Mouse (Mus musculus): ENCODE results near the gene Hcar1. TPM values are rescaled to one million over a fixed set of nuclear protein-coding genes. Genes with fewer than 3 reads are reported as not detected.

Hcar1 gene
- total and polyA plus RNA-seq, 3 experiments = not detected

GRCm38 (mm10) chr5:123922112-123922511, 42.3 kb upstream of the Hcar1 start (continued):
- TF ChIP-seq ELF1 (IDR thresholded peaks at IDR 0.05; ENCODE audit: low read depth, low read length) = no peak
- no peak for TF ChIP-seq GATA1 (IDR thresholded peaks at IDR 0.05; ENCODE audit: low read depth, low read length)
- TF ChIP-seq SIN3A (IDR thresholded peaks at IDR 0.05; ENCODE audit: low read length) = no peak

DNA sequence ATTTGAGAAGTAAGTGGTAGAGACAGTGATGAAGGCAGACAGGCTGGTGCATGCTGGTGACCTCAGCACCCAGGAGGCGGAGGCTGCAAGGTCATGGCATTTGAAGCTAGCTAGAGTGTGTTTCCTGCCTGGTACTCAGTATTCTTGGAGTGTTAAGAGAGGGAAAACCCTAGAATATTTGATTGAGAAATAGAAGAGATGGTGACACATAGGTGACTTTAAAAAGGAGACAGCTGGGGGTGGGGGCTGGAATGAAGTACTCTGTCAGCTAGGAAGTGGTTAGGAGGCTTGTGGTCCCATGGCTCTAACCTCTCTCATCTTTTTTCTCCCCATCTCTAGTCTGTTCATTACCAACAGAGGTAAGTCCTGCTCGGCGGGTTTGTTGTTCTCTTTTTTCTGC, 35.0 kb upstream of the Hcar1 start:
- no peaks in the 10 kb centered on the region for H3K4me1 ChIP-seq (ENCODE audit: control insufficient read depth in 1 of 2, insufficient read depth in 2 of 2, low read length in 2 of 2)

GRCm38 (mm10) chr5:123907631-123907977, 27.8 kb upstream of the Hcar1 start:
- TF ChIP-seq MAX (IDR thresholded peaks at IDR 0.05; ENCODE audit: low read length) (peak; percentile 29; the same call in 1 of the 2 replicates), GATA1 (IDR thresholded peaks at IDR 0.05; ENCODE audit: low read depth, low read length) (no peak)
- peak overlapping the region; percentile 69 for H3K27ac ChIP-seq (ENCODE audit: control insufficient read depth, low read depth, low read length)
- DNase-seq (ENCODE audit: low read depth, low spot score) = peak; percentile 64
- peaks cover 6 to 15% of the 10 kb centered on the region in 2 experiments for H3K36me3 ChIP-seq (ENCODE audit: control insufficient read depth in 1 of 2, insufficient read depth in 2 of 2, low read length in 2 of 2)
- H3K79me2 ChIP-seq (ENCODE audit: control insufficient read depth, insufficient read depth, low read length, poor library complexity) = peaks cover 45% of the 10 kb centered on the region
- H3K27me3 ChIP-seq (ENCODE audit: control insufficient read depth in 1 of 2, insufficient read depth in 2 of 2, low read length in 2 of 2) = no peaks in the 10 kb centered on the region
- H3K9ac ChIP-seq (ENCODE audit: control insufficient read depth, low read depth, low read length, poor library complexity, severe bottlenecking) = peak overlapping the region; percentile 97
- H3K4me1 ChIP-seq (ENCODE audit: control insufficient read depth in 1 of 2, insufficient read depth in 2 of 2, low read length in 2 of 2) = peaks cover 0 to 19% of the 10 kb centered on the region in 2 experiments; a peak in 3 of 4 replicates
- H3K4me3 ChIP-seq (ENCODE audit: control insufficient read depth in 1 of 2, insufficient read depth in 1 of 2, low read depth in 2 of 2, low read length in 2 of 2) = peak overlapping the region; percentile 52 to 96
- H3K9me3 ChIP-seq (replicated peaks; ENCODE audit: insufficient read depth, low read length) = no peaks in the 10 kb centered on the region

More for the DNA sequence above, 35.0 kb upstream of the Hcar1 start:
- H3K4me3 ChIP-seq (ENCODE audit: control insufficient read depth in 1 of 2, insufficient read depth in 1 of 2, low read depth in 2 of 2, low read length in 2 of 2) = no peak overlapping the region
- no peak for DNase-seq (ENCODE audit: low read depth, low spot score)
- peaks cover 35% of the 10 kb centered on the region for H3K79me2 ChIP-seq (ENCODE audit: control insufficient read depth, insufficient read depth, low read length, poor library complexity)
- H3K27ac ChIP-seq (ENCODE audit: control insufficient read depth, low read depth, low read length) = no peak overlapping the region
- TF ChIP-seq ETS1 (IDR thresholded peaks at IDR 0.05; ENCODE audit: low read depth, low read length) (no peak), ELF1 (IDR thresholded peaks at IDR 0.05; ENCODE audit: low read depth, low read length) (no peak), MAFK (IDR thresholded peaks at IDR 0.05; ENCODE audit: borderline replicate concordance, low read depth, low read length) (no peak), ZMIZ1 (IDR thresholded peaks at IDR 0.05; ENCODE audit: low read depth, low read length) (no peak), POLR2A (IDR thresholded peaks at IDR 0.05; ENCODE audit: control insufficient read depth in 1 of 2, insufficient read depth in 1 of 2, low read depth in 1 of 2, low read length in 2 of 2, poor library complexity in 1 of 2) (no peak), RAD21 (IDR thresholded peaks at IDR 0.05; ENCODE audit: low read depth, low read length) (no peak), TCF12 (IDR thresholded peaks at IDR 0.05; ENCODE audit: low read depth, low read length) (no peak), BHLHE40 (IDR thresholded peaks at IDR 0.05; ENCODE audit: borderline replicate concordance, low read depth, low read length) (no peak), SMC3 (IDR thresholded peaks at IDR 0.05; ENCODE audit: low read depth, low read length) (no peak), NRF1 (IDR thresholded peaks at IDR 0.05; ENCODE audit: insufficient read depth, low read depth, low read length, poor library complexity, severe bottlenecking) (no peak), HCFC1 (IDR thresholded peaks at IDR 0.05; ENCODE audit: low read depth, low read length) (no peak), EP300 (IDR thresholded peaks at IDR 0.05; ENCODE audit: low read depth in 1 of 2, low read length in 2 of 2) (no peak), MEF2A (IDR thresholded peaks at IDR 0.05; ENCODE audit: extremely low read depth, insufficient replicate concordance, low read depth, low read length, poor library complexity, severe bottlenecking) (no peak)
- peaks cover under 1 to 49% of the 10 kb centered on the region in 2 experiments; a peak in 3 of 4 replicates for H3K36me3 ChIP-seq (ENCODE audit: control insufficient read depth in 1 of 2, insufficient read depth in 2 of 2, low read length in 2 of 2)
- no peak overlapping the region for H3K9ac ChIP-seq (ENCODE audit: control insufficient read depth, low read depth, low read length, poor library complexity, severe bottlenecking)
- no peaks in the 10 kb centered on the region for H3K27me3 ChIP-seq (ENCODE audit: control insufficient read depth in 1 of 2, insufficient read depth in 2 of 2, low read length in 2 of 2)
- no peaks in the 10 kb centered on the region for H3K9me3 ChIP-seq (replicated peaks; ENCODE audit: insufficient read depth, low read length)

Data from MEL (cell line).